In the genomic region with DNA sequence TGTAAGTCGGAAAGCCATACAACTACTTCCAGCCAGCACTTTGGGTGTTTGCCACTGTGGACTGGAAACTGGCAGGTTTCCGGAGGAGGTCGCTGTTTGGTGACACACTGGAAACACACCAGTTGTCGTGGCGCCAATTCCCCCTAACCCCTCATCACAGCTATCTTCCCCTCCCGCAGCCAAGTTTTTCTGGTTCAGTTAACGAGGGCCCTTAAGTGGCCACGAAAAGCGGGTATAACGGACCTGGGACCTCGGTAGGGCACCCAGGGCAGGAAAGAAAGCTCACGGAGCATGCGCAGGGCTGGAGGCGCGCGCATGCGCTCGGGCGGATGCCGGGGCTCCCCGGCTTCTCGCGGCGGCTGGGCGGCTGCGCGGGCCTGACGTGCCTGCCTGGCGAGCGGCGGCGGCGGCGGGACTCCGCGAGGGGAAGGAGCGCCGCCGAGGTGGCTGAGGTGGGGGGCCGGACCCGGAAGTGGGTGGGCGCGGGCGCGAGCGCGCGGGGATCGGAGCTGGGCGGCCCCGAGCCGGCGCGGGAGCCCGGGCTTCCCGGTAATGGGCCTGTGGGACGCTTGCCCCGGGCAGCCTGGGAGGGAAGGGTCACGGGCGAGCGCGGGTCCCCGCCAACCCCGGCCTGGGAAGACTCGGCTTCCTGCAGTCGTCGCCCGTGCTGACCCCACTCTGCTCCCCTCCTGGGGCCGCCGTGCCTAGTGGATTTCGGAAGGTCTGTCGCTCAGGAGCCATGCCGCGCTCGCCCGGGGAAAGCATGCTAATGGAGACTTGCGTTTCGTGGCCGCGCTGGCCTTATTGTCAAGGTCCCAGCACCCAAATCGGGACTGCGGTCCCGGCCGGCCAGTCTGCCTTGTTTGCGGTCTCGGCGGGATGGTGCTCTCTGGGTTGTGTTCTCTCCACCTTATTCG, we compare ENCODE assay signal across 8 mouse cellular contexts. TPM values are rescaled to one million over a fixed set of nuclear protein-coding genes. Genes with fewer than 3 reads are reported as not detected.
DNase-seq lines count a peak whose midpoint lies in the region; ATAC-seq and TF ChIP-seq lines count a peak whose summit lies in the region.

A gene (plus strand): TSS at position 414 of the 917 bp plus-strand sequence.

- CTCF ChIA-PET in Patski (lab: Charles Lee) = interaction anchor here (0.8 to 1.1 kb wide), 3 partner anchors 11 to 70 kb away, joined by 3 read pairs; no protein-coding TSS in a partner anchor

- peaks cover 16% of the 10 kb centered on the region for H3K36me3 ChIP-seq in hindbrain, embryonic 14.5 days (replicated peaks; ENCODE audit: control insufficient read depth, insufficient read depth)

- H3K4me1 ChIP-seq in hindbrain, embryonic 14.5 days (replicated peaks; ENCODE audit: control insufficient read depth, insufficient read depth, low read length) = peaks cover 39% of the 10 kb centered on the region

- POLR2A ChIA-PET in Patski (lab: Charles Lee) = interaction anchor here (1.0 to 1.3 kb wide), 2 partner anchors 40 to 1594 kb away, joined by 3 to 4 read pairs; no protein-coding TSS in a partner anchor

- peaks cover 16% of the 10 kb centered on the region for H3K27me3 ChIP-seq in Patski
- no peaks in the 10 kb centered on the region for H3K27me3 ChIP-seq in hindbrain, embryonic 14.5 days (ENCODE audit: control insufficient read depth, insufficient read depth, low read length)

- ATAC-seq in Patski = peak; percentile 94
- ATAC-seq in hindbrain, embryonic 14.5 days (ENCODE audit: low FRiP score) = peak; percentile 97

- peak within 1 kb of the TSS; percentile 88 for H3K9ac ChIP-seq in hindbrain, embryonic 14.5 days

- peak within 1 kb of the TSS; percentile 78 for H3K4me2 ChIP-seq in hindbrain, embryonic 14.5 days (replicated peaks)

- no peaks in the 10 kb centered on the region for H3K9me3 ChIP-seq in hindbrain, embryonic 14.5 days (ENCODE audit: control insufficient read depth, low read length)

- peak; percentile 51 for DNase-seq in Patski (ENCODE audit: low read depth, low spot score)
- DNase-seq in cerebellum, postnatal 14 days = peak; percentile 88 to 94
- DNase-seq in frontal cortex, postnatal 25 days (ENCODE audit: low spot score in 2 of 2) = peak; percentile 75 to 85
- peak; percentile 92 for DNase-seq in hindbrain, embryonic 14.5 days (ENCODE audit: low spot score)
- DNase-seq in layer of hippocampus, postnatal 36 days = peak; percentile 88 to 91
- DNase-seq in lung, postnatal 36 days = peak; percentile 85
- DNase-seq in retina, postnatal 1 day = peak; percentile 95
- peak; percentile 77 to 82 for DNase-seq in urinary bladder, adult 18-20 months (ENCODE audit: low spot score in 2 of 2)

- WGBS in hindbrain, embryonic 14.5 days = under 1% methylated on average over 80 of the region's 88 CpGs

- in situ Hi-C loops in Patski (cut with MboI; ENCODE audit: low pct_unique_long_range_greater_than_20kb) = no loop called here

- peak within 1 kb of the TSS; percentile 73 for H3K4me3 ChIP-seq in hindbrain, embryonic 14.5 days (replicated peaks; ENCODE audit: low read length)

- peak within 1 kb of the TSS; percentile 78 for H3K27ac ChIP-seq in hindbrain, embryonic 14.5 days

- TF ChIP-seq CTCF in Patski (IDR thresholded peaks at IDR 0.05) = peak; percentile 88

RNA-seq across cellular contexts. Expression of the gene that starts here (rescaled TPM):
- 22.8 TPM for polyA plus RNA-seq in Patski (2021)
- 25.5 and 29.5 TPM in 2 replicates for polyA plus RNA-seq in hindbrain, embryonic 14.5 days (2014; fragmentation: Nextera tagmentation; extraction: Ambion mirVana)
- total RNA-seq in layer of hippocampus, postnatal 36 days (2021) = 10 to 100 TPM; 28.4 to 32.0 TPM

Comparison
In these comparisons a context has a peak if more than half of its experiments do, and no peak if none do; other contexts are left out.
1. Peak in every context shown above with its lines: DNase-seq, ATAC-seq, H3K4me3 ChIP-seq and H3K27ac ChIP-seq.